Mouse (Mus musculus) central nervous system, embryonic 18 days (tissue): ENCODE results near the gene Map6. TPM values are rescaled to one million over a fixed set of nuclear protein-coding genes. Genes with fewer than 3 reads are reported as not detected.

ENCODE experiments used
- polyA plus RNA-seq: library from polyadenylated mRNA; depleted of rRNA; stranded (reverse); fragments of >200 nt; gene quantifications from 2 replicates; pipeline ENCODE4 v1.2.3, GENCODE M21; 2012; rRNA removed

The Map6 gene
- polyA plus RNA-seq = 148 and 153 TPM in 2 replicates

GRCm38 (mm10) chr7:99267251-99267896 is at the start of gene Map6:
Map6 (plus strand) TSS chr7:99267447.

GRCm38 (mm10) chr7:99238417-99238816 is 28.8 kb upstream of the Map6 start, which contains the start of gene Mogat2:
Mogat2 (minus strand) TSS chr7:99238619.

GRCm38 (mm10) chr7:99352526-99353400 is 85.5 kb downstream of the Map6 start, which contains the start of gene Serpinh1:
Serpinh1 (minus strand) TSS chr7:99353239.

GRCm38 (mm10) chr7:99381214-99382087 is 114.2 kb downstream of the Map6 start, which contains the start of gene Gdpd5:
Gdpd5 (plus strand) TSS chr7:99381414.

Other genes starting within 250 kb of the Map6 start
- gene Uvrag, start 126.3 kb upstream of the Map6 start, polyA plus RNA-seq = 12.8 and 13.3 TPM in 2 replicates
- gene Dgat2, start 84.7 kb upstream of the Map6 start, polyA plus RNA-seq = 19.7 and 20.9 TPM in 2 replicates
- gene Mogat2, start 28.8 kb upstream of the Map6 start, polyA plus RNA-seq = 0.31 and 0.72 TPM in 2 replicates
- 91.7 and 128 TPM in 2 replicates for gene Serpinh1, start 85.8 kb downstream of the Map6 start, polyA plus RNA-seq
- gene Gdpd5, start 114.0 kb downstream of the Map6 start, polyA plus RNA-seq = 37.3 and 43.1 TPM in 2 replicates
- 6.0 and 6.2 TPM in 2 replicates for gene Klhl35, start 198.6 kb downstream of the Map6 start, polyA plus RNA-seq
- gene Rps3, start 216.3 kb downstream of the Map6 start, polyA plus RNA-seq = 799 and 859 TPM in 2 replicates